Mouse (Mus musculus) embryonic facial prominence, embryonic 10.5 days (tissue): ENCODE measurements at regions not wholly inside any gene's neighbourhood (a gene's known extent, or its start where the extent isn't known, plus 50 kb on each side); places are given as distances from the start of the nearest gene placed in this dataset.

Source experiments
- DNase-seq: peaks from one replicate; pipeline ENCODE4 v3.0.0-alpha.2; 2017; ENCODE audit warnings: low spot score
- H3K27ac ChIP-seq: fragments of 300-500 bp; sonication (generic); replicated peaks from 2 replicates; pipeline ENCODE4 v1.5.1; 2016; ENCODE audit warnings: mild to moderate bottlenecking
- H3K27me3 ChIP-seq: fragments of 300-500 bp; sonication (generic); replicated peaks from 2 replicates; pipeline ENCODE4 v1.6.1; 2016; ENCODE audit warnings: low read depth, mild to moderate bottlenecking; ENCODE audit not compliant: poor library complexity, severe bottlenecking
- H3K36me3 ChIP-seq: fragments of 300-500 bp; sonication (generic); replicated peaks from 2 replicates; pipeline ENCODE4 v1.6.1; 2016; ENCODE audit warnings: mild to moderate bottlenecking, moderate library complexity
- H3K4me1 ChIP-seq: fragments of 300-500 bp; sonication (generic); 2 replicates; pipeline ENCODE4 v1.6.1; 2016
- H3K4me3 ChIP-seq: fragments of 300-500 bp; sonication (generic); 2 replicates; pipeline ENCODE4 v1.5.1; 2016; ENCODE audit warnings: mild to moderate bottlenecking, moderate library complexity
- H3K9me3 ChIP-seq: fragments of 300-500 bp; sonication (generic); 2 replicates; pipeline ENCODE4 v1.6.1; 2016; ENCODE audit warnings: mild to moderate bottlenecking
- WGBS: fragments of 180-500 bp; shearing (Covaris S2); methylation state at CpG from one replicate; pipeline ENCODE4 v1.1.7; 2016; 5-methylcytosine and 5-hydroxymethylcytosine counted together

- H3K4me3 ChIP-seq, result no peak overlapping the region
- WGBS, result 58% methylated on average over 25 of the region's 25 CpGs
- H3K27me3 ChIP-seq, result no peaks in the 10 kb centered on the region
- H3K27ac ChIP-seq, result no peak overlapping the region
- H3K36me3 ChIP-seq, result no peaks in the 10 kb centered on the region
- no peaks in the 10 kb centered on the region for H3K9me3 ChIP-seq
- H3K4me1 ChIP-seq, result peaks cover 18% of the 10 kb centered on the region
- peak; percentile 11 for DNase-seq
These were observed 194.5 kb upstream of the Creb1 start for GRCm38 (mm10) chr1:64337619-64338574.

DNA sequence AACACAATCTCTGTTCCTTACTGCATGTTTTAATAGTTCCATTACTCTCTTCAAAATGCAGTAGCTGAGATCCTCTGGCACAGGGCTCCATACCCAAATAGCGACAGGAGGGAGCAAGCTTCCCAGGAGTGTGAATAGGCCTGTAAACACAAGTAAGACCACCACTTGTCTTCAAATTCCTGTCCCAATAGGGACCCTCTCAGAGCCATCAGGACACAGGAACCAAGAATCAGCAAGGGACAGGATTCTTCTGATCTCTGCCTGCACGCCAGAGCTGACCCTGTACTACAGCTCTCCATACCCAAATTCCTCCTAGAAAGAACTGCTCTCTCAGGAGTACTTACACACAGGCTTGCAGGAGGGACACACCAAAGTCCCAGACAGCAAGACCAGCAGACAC, 200.9 kb upstream of the Creb1 start:
- H3K9me3 ChIP-seq, result no peaks in the 10 kb centered on the region
- no peak overlapping the region for H3K27ac ChIP-seq
- no peak for DNase-seq
- no peak overlapping the region for H3K4me3 ChIP-seq
- no peaks in the 10 kb centered on the region for H3K36me3 ChIP-seq
- WGBS, result 83% methylated on average over 2 of the region's 2 CpGs
- no peaks in the 10 kb centered on the region for H3K4me1 ChIP-seq
- H3K27me3 ChIP-seq, result no peaks in the 10 kb centered on the region

DNA sequence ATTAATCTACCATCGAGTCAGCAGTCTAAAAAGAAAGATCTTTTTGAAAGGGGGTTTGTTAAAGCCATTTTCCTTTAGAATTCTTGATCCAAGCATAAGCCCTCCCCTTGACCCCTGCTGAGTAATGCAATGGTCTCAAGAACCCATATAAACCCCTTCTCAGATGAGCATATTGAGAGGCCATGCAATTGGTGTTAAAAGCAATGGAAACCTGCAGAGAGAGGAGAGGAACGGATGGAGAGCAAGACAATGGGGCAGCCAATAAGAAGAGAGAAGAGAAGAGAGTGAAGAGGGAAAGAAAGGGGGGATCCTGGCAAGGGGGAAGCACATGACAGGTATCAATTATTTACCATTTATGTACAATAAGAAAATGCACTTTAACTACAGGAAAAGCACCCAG, 201.7 kb upstream of the Creb1 start:
- no peaks in the 10 kb centered on the region for H3K4me1 ChIP-seq
- no peak overlapping the region for H3K27ac ChIP-seq
- 42% methylated on average over 2 of the region's 2 CpGs for WGBS
- H3K27me3 ChIP-seq, result no peaks in the 10 kb centered on the region
- H3K36me3 ChIP-seq, result no peaks in the 10 kb centered on the region
- no peak overlapping the region for H3K4me3 ChIP-seq
- no peak for DNase-seq
- no peaks in the 10 kb centered on the region for H3K9me3 ChIP-seq

GRCm38 (mm10) chr1:64322197-64322596, 200.1 kb upstream of the Klf7 start:
- Histone ChIP-seq H3K27ac (no peak overlapping the region), H3K9me3 (no peaks in the 10 kb centered on the region), H3K4me3 (no peak overlapping the region), H3K36me3 (no peaks in the 10 kb centered on the region), H3K4me1 (no peaks in the 10 kb centered on the region), H3K27me3 (no peaks in the 10 kb centered on the region)
- DNase-seq, result no peak
- 91% methylated on average over 4 of the region's 4 CpGs for WGBS

GRCm38 (mm10) chr1:64319155-64319582, 197.1 kb upstream of the Klf7 start:
- Histone ChIP-seq H3K36me3 (no peaks in the 10 kb centered on the region), H3K4me1 (no peaks in the 10 kb centered on the region), H3K27me3 (no peaks in the 10 kb centered on the region), H3K4me3 (no peak overlapping the region), H3K9me3 (no peaks in the 10 kb centered on the region), H3K27ac (no peak overlapping the region)
- DNase-seq, result no peak
- 76% methylated on average over 3 of the region's 3 CpGs for WGBS

DNA sequence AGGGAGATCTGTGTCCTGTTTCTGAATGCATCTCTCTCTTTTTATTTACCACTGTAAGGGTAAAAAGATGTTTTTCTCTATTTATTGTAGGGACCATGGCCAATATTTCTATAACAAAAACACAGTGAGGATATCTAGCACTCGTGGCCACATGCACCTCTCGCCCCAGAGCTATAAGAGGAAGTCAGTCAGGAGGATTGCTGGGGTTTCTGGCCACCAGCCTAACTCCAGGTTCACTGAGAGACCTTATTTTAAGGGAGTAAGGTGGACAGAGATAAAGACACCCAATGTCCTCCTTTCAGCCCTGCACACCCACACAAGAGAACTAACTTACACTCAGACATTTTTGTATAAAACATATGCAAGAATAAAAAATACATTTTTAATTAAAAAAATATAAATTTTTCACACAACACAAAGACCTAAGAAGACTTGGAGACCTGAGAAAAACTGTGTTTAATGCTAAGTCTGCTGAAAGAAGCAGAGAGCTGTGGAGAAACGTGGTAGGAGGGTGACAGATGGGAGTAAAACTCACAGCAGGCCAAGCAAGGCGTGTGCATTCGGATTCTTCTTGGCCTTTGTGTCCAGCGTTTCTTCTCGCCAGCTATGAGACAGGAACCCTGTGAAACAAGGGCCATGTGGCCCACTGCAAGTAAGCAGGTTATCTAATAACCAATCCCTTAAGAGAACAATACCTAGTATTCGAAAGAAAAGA, 196.5 kb upstream of the Klf7 start:
- WGBS, result 86% methylated on average over 8 of the region's 8 CpGs
- H3K9me3 ChIP-seq, result no peaks in the 10 kb centered on the region

GRCm38 (mm10) chr1:64317032-64317636, 195.1 kb upstream of the Klf7 start:
- Histone ChIP-seq H3K4me1 (no peaks in the 10 kb centered on the region), H3K36me3 (no peaks in the 10 kb centered on the region), H3K27ac (no peak overlapping the region), H3K27me3 (no peaks in the 10 kb centered on the region), H3K4me3 (no peak overlapping the region), H3K9me3 (no peaks in the 10 kb centered on the region)
- DNase-seq, result no peak
- WGBS, result 76% methylated on average over 5 of the region's 5 CpGs

More for the DNA sequence above, 196.5 kb upstream of the Klf7 start:
- Histone ChIP-seq H3K4me3 (no peak overlapping the region), H3K27ac (no peak overlapping the region), H3K4me1 (no peaks in the 10 kb centered on the region), H3K27me3 (no peaks in the 10 kb centered on the region), H3K36me3 (no peaks in the 10 kb centered on the region)
- no peak for DNase-seq

DNA sequence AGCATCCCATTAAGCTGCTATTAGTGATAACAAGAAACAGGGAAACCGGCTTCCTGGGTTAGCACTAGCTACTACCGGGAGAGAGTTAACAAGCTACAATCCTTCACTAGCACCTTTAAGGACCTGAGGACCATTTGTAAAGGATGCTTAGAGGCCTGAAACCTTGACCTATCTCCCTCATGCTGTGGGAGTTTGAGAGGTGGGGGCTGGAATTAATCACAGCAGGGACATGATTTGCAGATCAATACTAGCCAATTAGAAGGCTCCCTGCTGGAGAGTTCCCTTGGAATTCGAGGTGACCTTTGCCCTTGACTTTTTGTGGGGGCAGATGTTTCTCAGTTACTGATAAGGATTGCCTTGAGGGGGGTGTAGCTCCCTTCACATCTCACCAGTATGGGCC, 189.3 kb upstream of the Klf7 start:
- H3K4me1 ChIP-seq, result peaks cover 10% of the 10 kb centered on the region
- H3K4me3 ChIP-seq, result no peak overlapping the region
- WGBS, result 18% methylated on average over 3 of the region's 3 CpGs
- no peak overlapping the region for H3K27ac ChIP-seq
- H3K9me3 ChIP-seq, result no peaks in the 10 kb centered on the region
- H3K27me3 ChIP-seq, result no peaks in the 10 kb centered on the region
- no peaks in the 10 kb centered on the region for H3K36me3 ChIP-seq
- no peak for DNase-seq

- H3K27ac ChIP-seq, result no peak overlapping the region
- no peaks in the 10 kb centered on the region for H3K27me3 ChIP-seq
- H3K9me3 ChIP-seq, result no peaks in the 10 kb centered on the region
- H3K4me3 ChIP-seq, result no peak overlapping the region
- 93% methylated on average over 15 of the region's 15 CpGs for WGBS
- H3K36me3 ChIP-seq, result no peaks in the 10 kb centered on the region
- DNase-seq, result no peak
- H3K4me1 ChIP-seq, result peaks cover 21% of the 10 kb centered on the region
These were observed 186.5 kb upstream of the Klf7 start for GRCm38 (mm10) chr1:64308560-64308959.

GRCm38 (mm10) chr1:64308088-64308487, 186.0 kb upstream of the Klf7 start:
- H3K4me1 ChIP-seq, result peaks cover 23% of the 10 kb centered on the region
- no peaks in the 10 kb centered on the region for H3K9me3 ChIP-seq
- H3K27me3 ChIP-seq, result no peaks in the 10 kb centered on the region
- WGBS, result 86% methylated on average over 10 of the region's 10 CpGs
- H3K36me3 ChIP-seq, result no peaks in the 10 kb centered on the region
- H3K4me3 ChIP-seq, result no peak overlapping the region
- DNase-seq, result no peak
- no peak overlapping the region for H3K27ac ChIP-seq

GRCm38 (mm10) chr1:64305427-64306213, 183.5 kb upstream of the Klf7 start:
- DNase-seq, result peak; percentile 35
- no peaks in the 10 kb centered on the region for H3K9me3 ChIP-seq
- H3K27ac ChIP-seq, result peak overlapping the region; percentile 54
- H3K4me1 ChIP-seq, result peaks cover 25% of the 10 kb centered on the region
- no peaks in the 10 kb centered on the region for H3K36me3 ChIP-seq
- H3K4me3 ChIP-seq, result no peak overlapping the region
- H3K27me3 ChIP-seq, result no peaks in the 10 kb centered on the region
- 50% methylated on average over 13 of the region's 13 CpGs for WGBS

GRCm38 (mm10) chr1:64302833-64303358, 180.8 kb upstream of the Klf7 start:
- peaks cover 25% of the 10 kb centered on the region for H3K4me1 ChIP-seq
- DNase-seq, result peak; percentile 24
- WGBS, result 16% methylated on average over 10 of the region's 10 CpGs

More at GRCm38 (mm10) chr1:64302833-64303358, 180.8 kb upstream of the Klf7 start:
- no peaks in the 10 kb centered on the region for H3K27me3 ChIP-seq
- peak overlapping the region; percentile 44; the same call in 1 of the 2 replicates for H3K27ac ChIP-seq
- peak overlapping the region; percentile 32 for H3K4me3 ChIP-seq
- H3K9me3 ChIP-seq, result no peaks in the 10 kb centered on the region
- no peaks in the 10 kb centered on the region for H3K36me3 ChIP-seq
